Mouse (Mus musculus) neutrophil, adult 5-6 weeks (primary cell): ENCODE results near the gene Med8. TPM values are rescaled to one million over a fixed set of nuclear protein-coding genes. Genes with fewer than 3 reads are reported as not detected.

Experiments
- ATAC-seq: fragments of 151-379, 151-347 bp; 2 replicates; pipeline ENCODE4 v1.8.0; 2017; ENCODE audit warnings: mild to moderate bottlenecking, moderate TSS enrichment; ENCODE audit not compliant: insufficient number of reproducible peaks, poor library complexity, low FRiP score, severe bottlenecking; ENCODE audit errors: extremely low read depth
- total RNA-seq: library from RNA; stranded (forward); fragments of 200-1000 nt; gene quantifications from 2 replicates; pipeline ENCODE4 v1.2.3, GENCODE M21; 2017

Gene Med8
- 85.8 and 105 TPM in 2 replicates for total RNA-seq

DNA sequence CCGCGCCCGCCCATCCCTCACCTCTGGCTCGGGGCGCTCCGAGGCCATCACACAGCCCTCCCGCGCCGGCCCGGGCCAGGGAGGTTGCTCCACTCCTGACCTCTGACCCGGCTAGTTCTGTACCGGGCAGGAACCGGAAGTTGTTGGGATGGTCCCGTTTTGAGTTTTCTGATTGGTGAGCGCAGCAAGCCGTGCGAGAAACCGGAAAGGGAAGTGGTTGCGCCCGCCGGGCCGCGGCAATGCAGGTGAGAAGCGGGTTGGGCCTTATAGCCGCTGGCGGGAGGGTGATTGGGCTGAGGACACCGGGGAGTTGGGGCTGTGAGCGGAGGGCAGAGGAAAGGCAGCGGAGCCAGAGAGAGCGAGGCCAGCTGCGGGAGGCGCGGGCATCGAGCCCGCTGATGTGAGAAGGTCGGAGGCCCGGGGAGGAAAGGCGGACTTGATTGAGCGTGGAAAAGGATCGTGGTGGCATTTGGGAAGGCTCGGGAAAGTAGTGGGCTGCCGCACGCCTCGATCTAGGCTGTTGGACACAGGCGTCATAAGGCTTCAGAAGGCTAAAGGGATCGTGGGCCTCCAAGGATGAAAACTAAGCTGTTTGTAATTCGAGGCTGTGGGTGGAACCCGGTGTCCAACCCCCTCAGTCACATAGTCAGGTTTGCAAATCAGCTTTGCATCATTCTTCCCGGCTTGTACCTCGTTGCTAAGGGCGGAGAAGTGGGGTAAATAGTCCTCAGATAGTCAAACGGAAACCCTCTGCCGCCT lies at the start of gene Med8, which contains the start of gene Szt2:
Gene Med8, plus strand, starts transcription at position 196 of the 759 bp plus-strand sequence.
Gene Szt2, minus strand, starts transcription at position 132 of the 759 bp plus-strand sequence.
- peak; percentile 98 for ATAC-seq

DNA sequence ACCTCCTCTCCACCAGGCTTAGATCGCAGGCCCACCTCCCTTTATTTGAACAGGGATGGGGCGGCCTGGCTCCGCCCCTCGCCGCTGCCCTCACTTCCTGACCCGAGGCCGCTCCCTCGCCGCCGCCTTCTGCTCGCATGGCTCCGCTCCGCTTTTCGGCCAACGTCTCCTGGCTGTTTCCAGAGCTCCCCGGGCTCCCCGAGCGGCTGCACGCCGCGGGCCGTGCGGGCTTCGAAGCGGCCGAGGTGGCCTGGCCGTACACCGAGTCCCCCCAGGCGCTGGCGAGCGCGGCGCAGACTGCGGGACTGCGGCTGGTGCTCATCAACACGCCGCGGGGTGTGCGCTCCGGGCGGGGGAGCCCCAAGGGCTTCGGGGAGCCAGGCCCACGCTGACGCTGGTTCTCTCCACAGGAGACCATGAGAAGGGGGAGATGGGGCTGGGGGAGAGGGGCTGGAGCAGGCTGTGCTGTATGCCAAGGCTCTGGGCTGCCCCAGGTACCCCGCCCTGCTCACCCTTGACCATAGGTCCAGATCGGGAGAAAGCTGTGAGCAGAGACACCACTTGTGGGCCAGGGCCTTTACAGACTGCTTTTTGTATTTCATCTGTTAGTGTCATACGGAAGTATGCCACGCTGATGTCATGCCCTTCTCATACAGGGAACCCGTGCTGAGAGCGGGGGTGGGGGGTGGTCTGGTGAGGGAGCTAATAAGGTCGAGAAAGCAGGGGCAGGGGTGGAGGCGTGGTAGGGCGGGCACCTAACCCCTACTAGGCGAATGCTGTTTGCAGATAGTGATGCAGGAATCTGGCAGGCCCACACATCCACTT lies 49.0 kb upstream of the Med8 start:
- ATAC-seq = peak; percentile 49; the same call in 1 of the 2 replicates

DNA sequence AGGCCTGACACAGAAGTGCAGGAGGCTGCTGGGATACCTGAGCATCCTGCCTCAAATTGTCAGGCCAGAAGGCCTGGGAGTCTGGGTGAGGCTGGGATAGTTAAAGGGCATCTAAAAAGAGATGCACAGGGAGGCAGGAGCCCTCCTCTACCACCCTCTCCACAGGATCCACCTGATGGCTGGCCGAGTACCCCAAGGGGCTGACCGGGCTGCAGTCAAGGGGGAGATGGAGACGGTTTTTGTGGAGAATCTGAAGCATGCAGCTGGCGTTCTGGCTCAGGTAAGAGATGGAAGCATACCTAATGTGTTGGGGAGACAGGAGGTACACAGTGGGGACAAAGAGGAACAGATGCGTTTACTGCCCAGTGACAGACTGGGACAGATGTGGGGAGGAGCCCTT lies 47.7 kb upstream of the Med8 start:
- ATAC-seq = no peak

DNA sequence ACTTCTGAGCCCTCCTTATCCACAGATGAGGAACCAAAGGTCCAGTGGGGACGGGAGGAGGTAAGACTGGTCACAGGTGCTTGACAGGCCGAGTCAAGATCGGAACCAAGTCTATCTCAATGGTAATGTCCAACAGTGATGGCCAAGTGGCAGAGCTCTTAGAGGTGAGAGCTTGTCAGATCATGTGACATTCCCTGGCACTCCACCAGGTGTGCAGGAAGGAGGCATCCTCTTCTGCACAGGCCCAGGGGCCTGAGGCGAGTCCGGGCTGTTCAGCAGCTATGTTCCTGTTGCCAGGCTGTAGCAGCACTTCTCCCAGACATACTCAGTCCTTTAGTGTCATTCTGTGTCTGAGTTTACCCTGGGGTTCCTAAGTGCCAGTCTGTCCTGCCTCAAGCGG lies 46.3 kb upstream of the Med8 start:
- ATAC-seq = no peak

GRCm38 (mm10) chr4:118363985-118364384 lies 45.2 kb upstream of the Med8 start:
- ATAC-seq = no peak

DNA sequence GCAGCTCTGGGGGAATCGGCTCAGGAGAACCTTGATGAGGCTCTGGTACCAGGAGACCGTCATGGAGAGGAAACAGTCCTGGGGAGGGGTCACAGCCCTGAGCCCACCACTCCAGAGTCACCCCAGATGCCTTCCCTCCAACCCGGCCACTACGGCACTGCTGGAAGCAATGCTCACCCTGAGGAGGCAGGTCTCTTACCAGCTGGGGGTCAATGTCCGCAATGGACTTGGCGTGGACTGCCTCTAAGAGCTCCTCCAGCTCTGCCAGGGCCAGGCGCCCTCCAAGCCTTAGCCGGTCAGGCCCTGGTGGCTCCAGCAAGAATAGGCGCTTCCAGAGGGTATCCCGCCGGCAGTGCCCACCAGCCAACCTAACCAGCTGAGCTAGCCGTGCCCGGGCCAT lies 44.5 kb upstream of the Med8 start:
- no peak for ATAC-seq

- ATAC-seq = no peak
Observed at GRCm38 (mm10) chr4:118365991-118366390, 43.1 kb upstream of the Med8 start.

DNA sequence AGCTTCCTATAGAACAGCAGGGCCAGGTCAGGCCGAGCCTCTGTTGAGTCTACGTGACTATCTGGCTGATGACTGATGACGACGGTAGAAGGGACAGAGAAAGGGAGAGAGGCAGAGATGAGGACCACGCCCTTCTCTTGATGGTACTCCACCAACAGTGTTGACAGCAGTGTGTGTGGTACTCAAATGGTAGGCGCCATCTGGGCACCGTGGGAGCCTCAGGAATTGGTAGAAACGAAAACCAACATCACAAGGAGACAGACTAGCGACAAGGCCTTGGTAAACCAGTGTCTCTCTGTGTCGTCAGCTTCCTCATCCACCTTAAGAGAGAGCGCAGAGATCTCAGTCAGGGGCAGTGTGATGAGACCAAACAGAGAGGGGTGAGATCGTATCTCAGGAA lies 41.6 kb upstream of the Med8 start:
- ATAC-seq = no peak

- no peak for ATAC-seq
Observed at GRCm38 (mm10) chr4:118368616-118369015, 40.5 kb upstream of the Med8 start.

DNA sequence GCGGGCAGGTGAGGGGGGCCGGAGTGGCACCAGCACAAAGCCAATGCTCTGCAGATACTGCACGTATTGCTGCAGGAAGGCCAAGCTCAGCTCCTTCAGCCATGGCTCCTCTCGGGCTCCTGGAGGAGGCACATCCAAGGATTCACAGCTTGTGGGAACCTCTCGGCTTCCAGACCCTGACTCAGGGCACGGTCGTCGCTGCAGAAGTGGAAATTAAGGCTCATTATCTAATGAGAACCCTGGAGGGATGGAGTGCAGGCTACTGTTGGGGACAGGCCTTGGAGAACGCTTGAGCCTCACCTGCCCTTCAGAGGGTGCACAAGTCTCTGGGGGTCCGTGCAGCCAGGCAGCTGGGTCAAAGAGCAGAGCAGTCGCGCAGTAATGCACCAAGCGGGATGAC lies 37.3 kb upstream of the Med8 start:
- no peak for ATAC-seq

DNA sequence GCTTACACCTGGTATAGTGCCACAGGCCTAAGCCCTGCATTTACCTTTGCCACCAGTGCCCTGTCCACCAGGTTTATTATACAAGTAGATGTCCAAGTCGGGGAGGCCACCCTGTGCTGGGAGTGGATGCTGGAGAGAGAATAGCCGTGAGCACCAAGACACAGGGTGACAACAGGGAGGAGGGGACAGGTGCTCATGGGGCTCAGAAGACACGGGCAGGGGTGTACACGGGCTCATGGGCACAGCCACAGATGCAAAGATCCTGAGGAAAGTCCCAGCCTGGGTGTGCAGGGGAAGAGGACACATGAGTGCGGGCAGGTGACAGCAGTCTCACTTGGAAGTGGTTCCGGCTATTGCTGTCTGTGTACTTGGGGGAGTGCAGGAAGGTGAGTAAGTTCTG lies 33.1 kb upstream of the Med8 start:
- no peak for ATAC-seq

GRCm38 (mm10) chr4:118383271-118383670 lies 25.9 kb upstream of the Med8 start:
- no peak for ATAC-seq

DNA sequence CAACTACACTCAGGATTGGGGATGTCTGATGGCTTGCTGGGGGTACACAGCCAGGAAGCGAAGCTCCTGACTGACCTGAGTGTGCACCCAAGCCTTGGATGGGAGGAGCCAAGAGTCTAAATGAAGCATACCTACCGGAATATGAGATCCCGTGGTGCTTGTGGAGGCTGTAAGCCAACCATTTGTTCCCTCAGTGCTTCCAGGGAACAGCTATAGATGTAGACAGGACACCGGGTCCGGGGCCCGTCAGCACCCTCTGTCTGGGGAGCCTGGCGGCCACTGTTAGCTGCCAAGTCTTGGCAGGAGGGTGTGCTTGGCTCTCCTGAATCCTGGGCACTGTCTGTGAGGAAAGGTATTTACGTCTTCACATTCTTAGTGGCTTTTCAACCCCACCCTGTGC lies 21.8 kb upstream of the Med8 start:
- ATAC-seq = no peak

DNA sequence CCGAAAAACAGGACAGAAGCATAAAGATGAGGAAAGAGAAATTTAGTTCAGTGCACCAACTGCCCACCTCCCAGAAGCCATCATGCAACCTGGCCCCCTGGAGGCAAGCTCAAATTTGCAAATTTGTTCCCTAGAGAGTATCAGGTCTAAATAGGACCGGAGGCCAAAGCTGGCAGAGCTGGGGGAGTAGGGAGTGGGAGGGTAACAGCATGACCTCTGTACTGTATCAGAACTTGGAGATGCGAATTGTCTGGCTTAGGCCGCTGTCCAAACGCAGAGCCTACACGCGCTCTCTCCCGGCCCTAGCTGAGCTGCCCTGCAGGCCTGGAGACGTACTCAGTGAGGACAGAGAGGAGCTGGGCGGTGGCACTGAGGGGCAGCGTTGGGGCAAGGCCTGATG lies 19.0 kb upstream of the Med8 start:
- ATAC-seq = no peak

GRCm38 (mm10) chr4:118394505-118394904 lies 14.6 kb upstream of the Med8 start:
- no peak for ATAC-seq

GRCm38 (mm10) chr4:118395289-118395688 lies 13.8 kb upstream of the Med8 start:
- ATAC-seq = no peak

GRCm38 (mm10) chr4:118396433-118396832 lies 12.7 kb upstream of the Med8 start:
- ATAC-seq = no peak

DNA sequence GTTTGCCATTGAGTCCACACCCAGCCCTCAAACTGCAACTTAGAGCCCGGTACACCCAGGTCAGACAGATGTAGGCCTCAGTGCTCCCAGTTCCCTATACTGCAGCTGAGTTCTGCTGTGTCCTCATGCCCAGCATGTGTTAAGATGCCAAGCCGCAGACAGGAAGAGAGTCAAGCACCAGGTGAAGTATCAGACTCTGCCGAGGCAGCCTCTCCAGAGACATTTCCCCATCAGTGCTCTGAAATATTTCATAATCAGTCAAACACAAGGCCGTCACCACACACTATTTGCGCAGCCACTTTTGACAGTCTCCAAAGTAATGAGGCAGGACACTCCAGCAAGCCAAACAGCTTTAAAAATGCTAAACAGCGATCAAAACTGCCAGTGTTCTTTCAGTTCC lies 10.7 kb upstream of the Med8 start:
- ATAC-seq = peak; percentile 38; the same call in 1 of the 2 replicates

GRCm38 (mm10) chr4:118401421-118401820 lies 7.7 kb upstream of the Med8 start:
- no peak for ATAC-seq

- ATAC-seq = no peak
Observed at GRCm38 (mm10) chr4:118401918-118402317, 7.2 kb upstream of the Med8 start.
